Mouse (Mus musculus): ENCODE measurements around the gene Cyp4f13. TPM values are rescaled to one million over a fixed set of nuclear protein-coding genes. Genes with fewer than 3 reads are reported as not detected.

Gene Cyp4f13
- polyA plus RNA-seq, 1 experiment from 2014 or later = 8.5 TPM

GRCm38 (mm10) chr17:32891239-32892180 is 55.7 kb downstream of the Cyp4f13 start, which contains the start of gene Zfp870:
TSS of gene Zfp870 (minus strand) at chr17:32891642.
- H3K9ac ChIP-seq = peak within 1 kb of the TSS; percentile 69
- 12% methylated on average over 33 of the region's 33 CpGs for WGBS

GRCm38 (mm10) chr17:32890852-32891238 is 56.4 kb downstream of the Cyp4f13 start:
- no peaks in the 10 kb centered on the region for H3K27me3 ChIP-seq (ENCODE audit: insufficient read depth, low read length)
- H3K4me1 ChIP-seq (ENCODE audit: insufficient read depth) = peaks cover 4% of the 10 kb centered on the region; the same call in 1 of the 2 replicates
- DNase-seq = no peak

More at GRCm38 (mm10) chr17:32891239-32892180, 55.7 kb downstream of the Cyp4f13 start, which contains the start of gene Zfp870:
- peak; percentile 97 for DNase-seq
- Histone ChIP-seq H3K4me3 (ENCODE audit: low read depth, low read length) (peak within 1 kb of the TSS; percentile 52), H3K4me2 (peak within 1 kb of the TSS; percentile 73), H3K4me1 (ENCODE audit: insufficient read depth) (peaks cover 4% of the 10 kb centered on the region; the same call in 1 of the 2 replicates), H3K27ac (ENCODE audit: low read depth) (peak within 1 kb of the TSS; percentile 74), H3K36me3 (ENCODE audit: insufficient read depth) (no peaks in the 10 kb centered on the region; the same call in 1 of the 2 replicates), H3K27me3 (ENCODE audit: insufficient read depth, low read length) (no peaks in the 10 kb centered on the region), H3K9me3 (ENCODE audit: low read depth, low read length) (no peaks in the 10 kb centered on the region)
- peak; percentile 99 for ATAC-seq (ENCODE audit: insufficient read depth)
- peak; percentile 62 for TF ChIP-seq CTCF (IDR thresholded peaks at IDR 0.05; ENCODE audit: low read depth)

GRCm38 (mm10) chr17:32889611-32890010 is 57.6 kb downstream of the Cyp4f13 start:
- Histone ChIP-seq H3K36me3 (ENCODE audit: insufficient read depth) (peaks cover 10% of the 10 kb centered on the region; the same call in 1 of the 2 replicates), H3K9ac (no peak overlapping the region), H3K27ac (ENCODE audit: low read depth) (no peak overlapping the region), H3K4me3 (ENCODE audit: low read depth, low read length) (no peak overlapping the region), H3K4me1 (ENCODE audit: insufficient read depth) (peaks cover 4% of the 10 kb centered on the region; the same call in 1 of the 2 replicates), H3K9me3 (ENCODE audit: low read depth, low read length) (no peaks in the 10 kb centered on the region), H3K4me2 (no peak overlapping the region), H3K27me3 (ENCODE audit: insufficient read depth, low read length) (no peaks in the 10 kb centered on the region)
- DNase-seq = no peak
- ATAC-seq (ENCODE audit: insufficient read depth) = no peak
- no peak for TF ChIP-seq CTCF (IDR thresholded peaks at IDR 0.05; ENCODE audit: low read depth)
- 87% methylated on average over 6 of the region's 6 CpGs for WGBS

More at GRCm38 (mm10) chr17:32890852-32891238, 56.4 kb downstream of the Cyp4f13 start:
- Histone ChIP-seq H3K4me2 (peak overlapping the region; percentile 73), H3K9me3 (ENCODE audit: low read depth, low read length) (no peaks in the 10 kb centered on the region), H3K36me3 (ENCODE audit: insufficient read depth) (no peaks in the 10 kb centered on the region; the same call in 1 of the 2 replicates), H3K4me3 (ENCODE audit: low read depth, low read length) (peak overlapping the region; percentile 52), H3K9ac (peak overlapping the region; percentile 69), H3K27ac (ENCODE audit: low read depth) (peak overlapping the region; percentile 74)
- no peak for TF ChIP-seq CTCF (IDR thresholded peaks at IDR 0.05; ENCODE audit: low read depth)
- WGBS = under 1% methylated on average over 11 of the region's 11 CpGs
- peak; percentile 51; the same call in 1 of the 2 replicates for ATAC-seq (ENCODE audit: insufficient read depth)

GRCm38 (mm10) chr17:32880320-32881218 is 66.6 kb downstream of the Cyp4f13 start:
- Histone ChIP-seq H3K36me3 (ENCODE audit: insufficient read depth) (peaks cover 41% of the 10 kb centered on the region), H3K27me3 (ENCODE audit: insufficient read depth, low read length) (no peaks in the 10 kb centered on the region; the same call in 1 of the 2 replicates), H3K4me2 (no peak overlapping the region), H3K4me1 (ENCODE audit: insufficient read depth) (no peaks in the 10 kb centered on the region), H3K4me3 (ENCODE audit: low read depth, low read length) (no peak overlapping the region), H3K9me3 (ENCODE audit: low read depth, low read length) (no peaks in the 10 kb centered on the region), H3K9ac (no peak overlapping the region), H3K27ac (ENCODE audit: low read depth) (no peak overlapping the region)
- DNase-seq (no peak), ATAC-seq (ENCODE audit: insufficient read depth) (no peak)
- no peak for TF ChIP-seq CTCF (IDR thresholded peaks at IDR 0.05; ENCODE audit: low read depth)
- 86% methylated on average over 14 of the region's 14 CpGs for WGBS

- no peak overlapping the region for H3K4me2 ChIP-seq
- H3K27ac ChIP-seq (ENCODE audit: low read depth) = no peak overlapping the region
- TF ChIP-seq CTCF (IDR thresholded peaks at IDR 0.05; ENCODE audit: low read depth) = no peak
- 92% methylated on average over 11 of the region's 11 CpGs for WGBS
- no peaks in the 10 kb centered on the region; the same call in 1 of the 2 replicates for H3K27me3 ChIP-seq (ENCODE audit: insufficient read depth, low read length)
- DNase-seq = no peak
- no peak overlapping the region for H3K9ac ChIP-seq
- peaks cover 28% of the 10 kb centered on the region for H3K36me3 ChIP-seq (ENCODE audit: insufficient read depth)
- H3K9me3 ChIP-seq (ENCODE audit: low read depth, low read length) = no peaks in the 10 kb centered on the region
- no peak overlapping the region for H3K4me3 ChIP-seq (ENCODE audit: low read depth, low read length)
- ATAC-seq (ENCODE audit: insufficient read depth) = no peak
- no peaks in the 10 kb centered on the region for H3K4me1 ChIP-seq (ENCODE audit: insufficient read depth)
Observed at GRCm38 (mm10) chr17:32878773-32879172, 68.4 kb downstream of the Cyp4f13 start.

- DNase-seq = peak; percentile 43
Observed at GRCm38 (mm10) chr17:32877471-32878171, 69.6 kb downstream of the Cyp4f13 start.

More at GRCm38 (mm10) chr17:32877471-32878171, 69.6 kb downstream of the Cyp4f13 start:
- H3K4me1 ChIP-seq (ENCODE audit: insufficient read depth) = no peaks in the 10 kb centered on the region
- H3K27me3 ChIP-seq (ENCODE audit: insufficient read depth, low read length) = no peaks in the 10 kb centered on the region; the same call in 1 of the 2 replicates
- H3K27ac ChIP-seq (ENCODE audit: low read depth) = no peak overlapping the region
- peaks cover 16% of the 10 kb centered on the region; the same call in 1 of the 2 replicates for H3K36me3 ChIP-seq (ENCODE audit: insufficient read depth)
- no peaks in the 10 kb centered on the region for H3K9me3 ChIP-seq (ENCODE audit: low read depth, low read length)
- TF ChIP-seq CTCF (IDR thresholded peaks at IDR 0.05; ENCODE audit: low read depth) = no peak
- no peak overlapping the region for H3K9ac ChIP-seq
- no peak for ATAC-seq (ENCODE audit: insufficient read depth)
- H3K4me2 ChIP-seq = peak overlapping the region; percentile 48
- 3% methylated on average over 22 of the region's 22 CpGs for WGBS
- H3K4me3 ChIP-seq (ENCODE audit: low read depth, low read length) = peak overlapping the region; percentile 10

Other genes starting within 250 kb of the Cyp4f13 start
- 58.3 and 58.6 TPM in 2 replicates for gene Zfp871, start 159.1 kb downstream of the Cyp4f13 start, polyA plus RNA-seq (2014; fragmentation: Nextera tagmentation; extraction: Ambion mirVana)
- gene Zfp811, start 137.5 kb downstream of the Cyp4f13 start, polyA plus RNA-seq (2014; fragmentation: Nextera tagmentation; extraction: Ambion mirVana) = 2.5 and 3.0 TPM in 2 replicates
- 16.1 and 19.0 TPM in 2 replicates for gene Zfp799, start 117.1 kb downstream of the Cyp4f13 start, polyA plus RNA-seq (2014; fragmentation: Nextera tagmentation; extraction: Ambion mirVana)
- gene Zfp870, start 55.8 kb downstream of the Cyp4f13 start, polyA plus RNA-seq (2014; fragmentation: Nextera tagmentation; extraction: Ambion mirVana) = 7.9 and 8.8 TPM in 2 replicates
- gene Cyp4f14, start 30.1 kb downstream of the Cyp4f13 start, polyA plus RNA-seq (2014; fragmentation: Nextera tagmentation; extraction: Ambion mirVana) = not detected in 2 replicates
- gene Zfp472, start 18.4 kb upstream of the Cyp4f13 start, polyA plus RNA-seq (2014; fragmentation: Nextera tagmentation; extraction: Ambion mirVana) = 11.4 and 13.3 TPM in 2 replicates
- 13.6 and 14.5 TPM in 2 replicates for gene Zfp952, start 45.7 kb upstream of the Cyp4f13 start, polyA plus RNA-seq (2014; fragmentation: Nextera tagmentation; extraction: Ambion mirVana)
- gene Zfp763, start 86.0 kb upstream of the Cyp4f13 start, polyA plus RNA-seq (2014; fragmentation: Nextera tagmentation; extraction: Ambion mirVana) = 14.6 and 16.9 TPM in 2 replicates
- gene 4921501E09Rik, start 120.7 kb upstream of the Cyp4f13 start, polyA plus RNA-seq (2014; fragmentation: Nextera tagmentation; extraction: Ambion mirVana) = not detected in 2 replicates
- gene Zfp563, start 141.9 kb upstream of the Cyp4f13 start, polyA plus RNA-seq (2014; fragmentation: Nextera tagmentation; extraction: Ambion mirVana) = 6.2 and 8.0 TPM in 2 replicates
- not detected in 2 replicates for gene Morc2b, start 192.3 kb upstream of the Cyp4f13 start, polyA plus RNA-seq (2014; fragmentation: Nextera tagmentation; extraction: Ambion mirVana)
- not detected in 2 replicates for gene Olfr55, start 221.0 kb upstream of the Cyp4f13 start, polyA plus RNA-seq (2014; fragmentation: Nextera tagmentation; extraction: Ambion mirVana)
- not detected in 2 replicates for gene Olfr239, start 243.9 kb upstream of the Cyp4f13 start, polyA plus RNA-seq (2014; fragmentation: Nextera tagmentation; extraction: Ambion mirVana)